Mouse (Mus musculus) testis, adult 2 months (tissue): ENCODE data around the gene Orc2. TPM values are rescaled to one million over a fixed set of nuclear protein-coding genes. Genes with fewer than 3 reads are reported as not detected.
A peak's percentile ranks its signal among the peaks of the same experiment; 100 is the strongest.

ENCODE experiments used
- H3K27ac ChIP-seq: fragments of 200-500 bp; 2 replicates; pipeline ENCODE4 v1.5.1; 2012; ENCODE audit warnings: low read depth, low read length; ENCODE audit not compliant: control insufficient read depth, insufficient read depth
- H3K27me3 ChIP-seq: fragments of 200-500 bp; 2 replicates; pipeline ENCODE4 v1.6.1; 2012; ENCODE audit warnings: mild to moderate bottlenecking, low read length, moderate library complexity; ENCODE audit not compliant: control insufficient read depth, insufficient read depth
- H3K36me3 ChIP-seq: fragments of 200-500 bp; 2 replicates; pipeline ENCODE4 v1.6.1; 2012; ENCODE audit warnings: mild to moderate bottlenecking, low read length; ENCODE audit not compliant: control insufficient read depth, insufficient read depth
- H3K4me1 ChIP-seq: fragments of 200-500 bp; 2 replicates; pipeline ENCODE4 v1.6.1; 2012; ENCODE audit warnings: low read length; ENCODE audit not compliant: control insufficient read depth, insufficient read depth
- H3K4me3 ChIP-seq: fragments of 200-500 bp; 2 replicates; pipeline ENCODE4 v1.5.1; 2012; ENCODE audit warnings: low read depth, mild to moderate bottlenecking, low read length, moderate library complexity, mixed read lengths; ENCODE audit not compliant: control insufficient read depth
- CTCF ChIP-seq: fragments of 200-500 bp; IDR thresholded peaks from 2 replicates; pipeline ENCODE4 v1.5.1; 2012; ENCODE audit warnings: low read depth, mild to moderate bottlenecking, inconsistent platforms, low read length, moderate library complexity; ENCODE audit not compliant: control insufficient read depth, insufficient read depth, insufficient replicate concordance
- POLR2A ChIP-seq: fragments of 200-500 bp; IDR thresholded peaks from 2 replicates; pipeline ENCODE4 v1.6.1; 2012; ENCODE audit warnings: low read depth, mild to moderate bottlenecking, inconsistent platforms, low read length, moderate library complexity; ENCODE audit not compliant: control insufficient read depth
- polyA plus RNA-seq: library from polyadenylated mRNA; depleted of rRNA; stranded (reverse); fragments of >200 nt; gene quantifications from 2 replicates; pipeline ENCODE4 v1.2.3, GENCODE M21; 2012; rRNA removed

The Orc2 gene
- polyA plus RNA-seq, 1 experiment, result 10.5 TPM

GRCm38 (mm10) chr1:58423371-58424248 is 81.3 kb downstream of the Orc2 start, which contains the start of gene Clk1:
Clk1 (minus strand) TSS chr1:58424066.
- no peak for TF ChIP-seq CTCF
- peak; percentile 99 for TF ChIP-seq POLR2A
- H3K36me3 ChIP-seq, result peaks cover 3% of the 10 kb centered on the region
- no peaks in the 10 kb centered on the region for H3K27me3 ChIP-seq
- H3K4me3 ChIP-seq, result peak within 1 kb of the TSS; percentile 100
- H3K4me1 ChIP-seq, result peaks cover 2% of the 10 kb centered on the region; the same call in 1 of the 2 replicates
- peak within 1 kb of the TSS; percentile 99 for H3K27ac ChIP-seq

- Histone ChIP-seq H3K27me3 (no peaks in the 10 kb centered on the region), H3K27ac (peak overlapping the region; percentile 99)
- TF ChIP-seq CTCF, result no peak
- no peak for TF ChIP-seq POLR2A
Measured at GRCm38 (mm10) chr1:58422879-58423278, 82.0 kb downstream of the Orc2 start.

GRCm38 (mm10) chr1:58420961-58421360 is 83.9 kb downstream of the Orc2 start:
- H3K27me3 ChIP-seq, result no peaks in the 10 kb centered on the region
- TF ChIP-seq CTCF (no peak), POLR2A (no peak)
- no peak overlapping the region for H3K27ac ChIP-seq
- peaks cover 3% of the 10 kb centered on the region for H3K36me3 ChIP-seq
- H3K4me3 ChIP-seq, result peak overlapping the region; percentile 34; the same call in 1 of the 2 replicates
- H3K4me1 ChIP-seq, result peaks cover 2% of the 10 kb centered on the region; the same call in 1 of the 2 replicates

More at GRCm38 (mm10) chr1:58422879-58423278, 82.0 kb downstream of the Orc2 start:
- peak overlapping the region; percentile 100 for H3K4me3 ChIP-seq
- peaks cover 2% of the 10 kb centered on the region; the same call in 1 of the 2 replicates for H3K4me1 ChIP-seq
- peaks cover 3% of the 10 kb centered on the region for H3K36me3 ChIP-seq

GRCm38 (mm10) chr1:58420032-58420431 is 84.9 kb downstream of the Orc2 start:
- H3K27me3 ChIP-seq, result no peaks in the 10 kb centered on the region
- TF ChIP-seq CTCF (no peak), POLR2A (no peak)
- H3K4me1 ChIP-seq, result peaks cover 2% of the 10 kb centered on the region; the same call in 1 of the 2 replicates
- peak overlapping the region; percentile 13 for H3K4me3 ChIP-seq
- peaks cover 3% of the 10 kb centered on the region for H3K36me3 ChIP-seq
- no peak overlapping the region for H3K27ac ChIP-seq

GRCm38 (mm10) chr1:58416048-58416447 is 88.9 kb downstream of the Orc2 start:
- Histone ChIP-seq H3K27me3 (no peaks in the 10 kb centered on the region), H3K4me1 (no peaks in the 10 kb centered on the region), H3K27ac (no peak overlapping the region), H3K36me3 (peaks cover 3% of the 10 kb centered on the region), H3K4me3 (no peak overlapping the region)
- TF ChIP-seq POLR2A (no peak), CTCF (no peak)

GRCm38 (mm10) chr1:58415442-58415841 is 89.5 kb downstream of the Orc2 start:
- Histone ChIP-seq H3K4me1 (no peaks in the 10 kb centered on the region), H3K27me3 (no peaks in the 10 kb centered on the region), H3K4me3 (no peak overlapping the region), H3K27ac (no peak overlapping the region), H3K36me3 (peaks cover 3% of the 10 kb centered on the region)
- no peak for TF ChIP-seq CTCF

Other genes starting within 250 kb of the Orc2 start
- gene Aox2, start 226.8 kb downstream of the Orc2 start, polyA plus RNA-seq, result 0.27 and 0.31 TPM in 2 replicates
- 92.7 and 99.2 TPM in 2 replicates for gene Bzw1, start 112.2 kb downstream of the Orc2 start, polyA plus RNA-seq
- 20.8 and 27.8 TPM in 2 replicates for gene Clk1, start 81.0 kb downstream of the Orc2 start, polyA plus RNA-seq
- 8.0 and 8.3 TPM in 2 replicates for gene Nif3l1, start 60.0 kb downstream of the Orc2 start, polyA plus RNA-seq
- gene Ppil3, start 59.6 kb downstream of the Orc2 start, polyA plus RNA-seq, result 13.4 and 14.8 TPM in 2 replicates
- 2.6 and 3.8 TPM in 2 replicates for gene Fam126b, start 81.2 kb upstream of the Orc2 start, polyA plus RNA-seq
- 37.6 and 40.4 TPM in 2 replicates for gene Ndufb3, start 81.3 kb upstream of the Orc2 start, polyA plus RNA-seq
- 64.1 and 65.5 TPM in 2 replicates for gene Als2cr12, start 190.9 kb upstream of the Orc2 start, polyA plus RNA-seq
- 7.1 and 8.2 TPM in 2 replicates for gene Cflar, start 206.4 kb upstream of the Orc2 start, polyA plus RNA-seq